In genomic region chr16:20623211-20623610, GRCm38 (mm10) we compare ENCODE assay signal across 24 mouse cellular contexts. TPM values are rescaled to one million over a fixed set of nuclear protein-coding genes. Genes with fewer than 3 reads are reported as not detected.
DNase-seq lines count a peak whose midpoint lies in the region; ATAC-seq and TF ChIP-seq lines count a peak whose summit lies in the region.
"Had no signal": no experiment of that assay in that cellular context is flagged by ENCODE, and none has a peak within 500 bp of the region (broad histone marks: within the 10 kb centered on the region; RNA-seq: fewer than 3 reads in every experiment).

No protein-coding gene starts in this region.

- no peaks in the 10 kb centered on the region for H3K27me3 ChIP-seq in liver, adult 2 months (ENCODE audit: control insufficient read depth, insufficient read depth, low read length)
- peaks cover 56% of the 10 kb centered on the region for H3K27me3 ChIP-seq in E14TG2a.4 (ENCODE audit: insufficient read depth, low read length)
- no peaks in the 10 kb centered on the region for H3K27me3 ChIP-seq in neural tube, embryonic 14.5 days (ENCODE audit: control insufficient read depth, insufficient read depth, low read length)
- H3K27me3 ChIP-seq: Patski had no signal

- no peak overlapping the region for H3K9ac ChIP-seq in liver, adult 2 months (ENCODE audit: low read depth, low read length)
- peak overlapping the region; percentile 78; the same call in 1 of the 2 replicates for H3K9ac ChIP-seq in neural tube, embryonic 14.5 days (replicated peaks; ENCODE audit: low read depth, low read length)

- peak overlapping the region; percentile 89; the same call in 1 of the 2 replicates for H3K4me2 ChIP-seq in neural tube, embryonic 14.5 days (ENCODE audit: low read depth, low read length)

- WGBS in liver, adult 2 months, result 40% methylated on average over 2 of the region's 2 CpGs
- WGBS in neural tube, embryonic 14.5 days, result 47% methylated on average over 2 of the region's 2 CpGs

- H3K4me3 ChIP-seq in liver, adult 2 months (ENCODE audit: insufficient read depth, low read depth, low read length), result no peak overlapping the region
- 0 out of 2 replicates have a peak overlapping the region, but pooled peaks have one; percentile 89 for H3K4me3 ChIP-seq in E14TG2a.4 (replicated peaks; ENCODE audit: low read length)
- no peak overlapping the region for H3K4me3 ChIP-seq in neural tube, embryonic 14.5 days (ENCODE audit: low read depth, low read length)

- no peaks in the 10 kb centered on the region for H3K79me2 ChIP-seq in liver, adult 2 months (ENCODE audit: control insufficient read depth, insufficient read depth, low read length)

- H3K36me3 ChIP-seq in liver, adult 2 months (ENCODE audit: control insufficient read depth, insufficient read depth, low read length), result no peaks in the 10 kb centered on the region
- peaks cover 8% of the 10 kb centered on the region for H3K36me3 ChIP-seq in E14TG2a.4 (ENCODE audit: insufficient read depth, low read length)
- no peaks in the 10 kb centered on the region for H3K36me3 ChIP-seq in neural tube, embryonic 14.5 days (ENCODE audit: control insufficient read depth, insufficient read depth, low read length)
- H3K36me3 ChIP-seq: forebrain, embryonic 12.5 days; liver, embryonic 13.5 days had no signal

- no peak for TF ChIP-seq CTCF in liver, adult 2 months (IDR thresholded peaks at IDR 0.05; ENCODE audit: low read depth, low read length)
- no peak for TF ChIP-seq CTCF in E14TG2a.4 (conservative IDR thresholded peaks at IDR 0.05; ENCODE audit: low read length)

- TF ChIP-seq POLR2A in liver, adult 2 months (IDR thresholded peaks at IDR 0.05; ENCODE audit: extremely low read depth, insufficient read depth, low read length), result no peak

- ATAC-seq in neural tube, embryonic 14.5 days (ENCODE audit: low read depth), result no peak
- ATAC-seq: activated CD4-positive, CD25-positive, alpha-beta regulatory T cell, adult 4 months; Patski had no signal

- DNase-seq in liver, adult 2 months (ENCODE audit: extremely low read depth, low read depth, low spot score), result peak; percentile 21
- DNase-seq in liver (no peak), adipocyte (ENCODE audit: low spot score) (peak; percentile 52)
- no peak for DNase-seq in spleen, postnatal 4 days (ENCODE audit: low spot score in 2 of 2)
- DNase-seq in lung, postnatal 4 days, result no peak
- DNase-seq: adrenal gland, postnatal 36 days; kidney, adult 11 months; liver, embryonic 13.5 days; right cerebral cortex, postnatal 25 days had no signal

- H3K27ac ChIP-seq in liver, adult 2 months (replicated peaks; ENCODE audit: insufficient read depth, low read depth, low read length), result no peak overlapping the region
- H3K27ac ChIP-seq in neural tube, embryonic 14.5 days (ENCODE audit: low read depth, low read length), result no peak overlapping the region; the same call in 1 of the 2 replicates
- H3K27ac ChIP-seq: heart, embryonic 13.5 days; kidney, postnatal 0 days; liver, embryonic 13.5 days; stomach, postnatal 0 days had no signal

- no peaks in the 10 kb centered on the region for H3K9me3 ChIP-seq in E14TG2a.4 (ENCODE audit: low read length)
- H3K9me3 ChIP-seq in neural tube, embryonic 14.5 days (ENCODE audit: control insufficient read depth, low read length), result no peaks in the 10 kb centered on the region
- H3K9me3 ChIP-seq: forebrain, embryonic 12.5 days; heart, embryonic 13.5 days; limb, embryonic 10.5 days; liver, embryonic 13.5 days had no signal

- peaks cover 8% of the 10 kb centered on the region for H3K4me1 ChIP-seq in liver, adult 2 months (ENCODE audit: control insufficient read depth, insufficient read depth, low read length)
- peaks cover 38% of the 10 kb centered on the region for H3K4me1 ChIP-seq in E14TG2a.4 (replicated peaks; ENCODE audit: low read depth, low read length)
- H3K4me1 ChIP-seq in neural tube, embryonic 14.5 days (ENCODE audit: control insufficient read depth, insufficient read depth, low read length), result peaks cover 8% of the 10 kb centered on the region; the same call in 1 of the 2 replicates

RNA-seq across cellular contexts. Expression of gene Camk2n2, which starts 2.1 kb away (rescaled TPM):
- 0.18 and 0.60 TPM in 2 replicates for total RNA-seq in liver, adult 2 months (2014; rRNA removed)
- 2.3 and 5.2 TPM in 2 replicates for polyA plus RNA-seq in liver, adult 2 months (2012; rRNA removed)
- polyA plus RNA-seq in neural tube, embryonic 14.5 days (2014; fragmentation: Nextera tagmentation; extraction: Ambion mirVana), result 48.8 and 69.4 TPM in 2 replicates
- total RNA-seq: hematopoietic stem cell, adult 5-6 weeks; megakaryocyte-erythroid progenitor cell, adult 5-6 weeks had no signal
- polyA plus RNA-seq: activated CD4-positive, CD25-positive, alpha-beta regulatory T cell, adult 4 months had no signal

RNA-seq across cellular contexts. Expression of gene Ece2, which starts 6.4 kb away (rescaled TPM):
- not detected in 2 replicates for total RNA-seq in liver, adult 2 months (2014; rRNA removed)
- 0.04 TPM in 1 of 2 replicates, not detected in the other for polyA plus RNA-seq in liver, adult 2 months (2012; rRNA removed)
- polyA plus RNA-seq in neural tube, embryonic 14.5 days (2014; fragmentation: Nextera tagmentation; extraction: Ambion mirVana), result 14.2 and 16.4 TPM in 2 replicates
- total RNA-seq: granulocyte monocyte progenitor cell, adult 5-6 weeks; megakaryocyte-erythroid progenitor cell, adult 5-6 weeks had no signal
- polyA plus RNA-seq: activated CD4-positive, CD25-positive, alpha-beta regulatory T cell, adult 4 months had no signal

RNA-seq across cellular contexts. Expression of gene Alg3, which starts 11.7 kb away (rescaled TPM):
- total RNA-seq in liver, adult 2 months (2014; rRNA removed), result 6.5 and 10.1 TPM in 2 replicates
- 17.7 and 22.8 TPM in 2 replicates for polyA plus RNA-seq in liver, adult 2 months (2012; rRNA removed)
- polyA plus RNA-seq in neural tube, embryonic 14.5 days (2014; fragmentation: Nextera tagmentation; extraction: Ambion mirVana), result 43.7 and 44.6 TPM in 2 replicates

RNA-seq across cellular contexts. Expression of gene Gm49333, which starts 11.8 kb away (rescaled TPM):
- not detected in 2 replicates for total RNA-seq in liver, adult 2 months (2014; rRNA removed)
- not detected in 2 replicates for polyA plus RNA-seq in liver, adult 2 months (2012; rRNA removed)
- not detected in 2 replicates for polyA plus RNA-seq in neural tube, embryonic 14.5 days (2014; fragmentation: Nextera tagmentation; extraction: Ambion mirVana)
- total RNA-seq: granulocyte monocyte progenitor cell, adult 5-6 weeks; hematopoietic stem cell, adult 5-6 weeks; layer of hippocampus, adult 18-20 months; left cerebral cortex, adult 18-20 months; megakaryocyte-erythroid progenitor cell, adult 5-6 weeks had no signal
- polyA plus RNA-seq: activated CD4-positive, CD25-positive, alpha-beta regulatory T cell, adult 4 months; forebrain, embryonic 12.5 days; heart, embryonic 13.5 days; kidney, postnatal 0 days; limb, embryonic 10.5 days; liver, embryonic 13.5 days; lung, embryonic 16.5 days; stomach, postnatal 0 days had no signal

RNA-seq across cellular contexts. Expression of gene Eef1akmt4, which starts 11.8 kb away (rescaled TPM):
- 13.4 and 16.6 TPM in 2 replicates for total RNA-seq in liver, adult 2 months (2014; rRNA removed)
- 18.9 and 21.7 TPM in 2 replicates for polyA plus RNA-seq in liver, adult 2 months (2012; rRNA removed)
- polyA plus RNA-seq in neural tube, embryonic 14.5 days (2014; fragmentation: Nextera tagmentation; extraction: Ambion mirVana), result 9.9 and 10.5 TPM in 2 replicates

Comparison
In these comparisons a context has a peak if more than half of its experiments do, and no peak if none do; other contexts are left out.
1. DNase-seq: peak in liver, adult 2 months (single experiment) and adipocyte (single experiment); none in liver (single experiment), spleen, postnatal 4 days (0 of 2) and lung, postnatal 4 days (0 of 2).
2. RNA of gene Ece2, which starts 6.4 kb away (polyA plus RNA-seq): 14.2 to 16.4 TPM in neural tube, embryonic 14.5 days; 0.04 TPM in liver, adult 2 months; every median in the first group is over 10 times any median in the second.